Mouse (Mus musculus): Measurements from ENCODE around the gene Ifitm1.

DNA sequence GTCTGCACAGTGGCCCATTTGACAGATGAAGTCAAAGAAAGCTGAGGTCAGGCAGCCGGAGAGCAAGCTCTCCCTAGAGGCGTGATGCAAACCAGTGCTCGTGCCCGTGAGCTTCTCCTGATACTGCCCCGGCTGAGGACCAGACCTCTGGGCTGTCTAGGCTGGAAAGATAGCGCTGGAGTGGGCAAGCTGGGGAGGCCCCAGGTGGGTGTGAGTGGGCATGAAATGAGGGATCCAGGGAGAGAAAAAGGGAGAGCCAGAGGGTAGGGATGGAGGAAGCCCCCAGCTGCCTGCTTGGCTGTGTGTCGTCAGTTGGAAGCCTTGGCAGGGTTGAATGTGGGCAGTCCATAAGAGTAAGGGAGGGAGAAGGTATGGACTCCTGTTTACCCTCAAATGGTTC is 22.8 kb upstream of the Ifitm1 start:
- TF ChIP-seq CTCF (IDR thresholded peaks at IDR 0.05; ENCODE audit: control insufficient read depth, insufficient read depth, low read length): no peak
- no peak for TF ChIP-seq POLR2A (IDR thresholded peaks at IDR 0.05; ENCODE audit: borderline replicate concordance, control insufficient read depth, low read depth, low read length)

Data from bone marrow, adult 2 months (tissue).